Mouse (Mus musculus) bone marrow macrophage, adult 2 months (primary cell): ENCODE results near the gene Pla2g4e.

Experiments used
- CTCF ChIP-seq: IDR thresholded peaks from 2 replicates; pipeline ENCODE4 v1.5.1; 2012; ENCODE audit warnings: low read depth, mild to moderate bottlenecking, low read length, moderate library complexity
- POLR2A ChIP-seq: IDR thresholded peaks from 2 replicates; pipeline ENCODE4 v1.6.1; 2012; ENCODE audit warnings: mild to moderate bottlenecking, low read depth, low read length, borderline replicate concordance

- TF ChIP-seq POLR2A (no peak), CTCF (no peak)
These were observed 66.2 kb downstream of the Pla2g4e start for GRCm38 (mm10) chr2:120178936-120179335.
